Mouse (Mus musculus) lung, embryonic 14.5 days (tissue): ENCODE results near the gene Hecw2. TPM values are rescaled to one million over a fixed set of nuclear protein-coding genes. Genes with fewer than 3 reads are reported as not detected.
A peak's percentile ranks its signal among the peaks of the same experiment; 100 is the strongest.

Experiments used
- ATAC-seq: fragments of 200-750 bp; cut with Nextera tagmentation; 2 replicates; pipeline ENCODE4 v1.8.0; 2017; ENCODE audit warnings: mild to moderate bottlenecking, moderate TSS enrichment, moderate library complexity; ENCODE audit not compliant: insufficient read depth
- DNase-seq: peaks from one replicate; pipeline ENCODE4 v3.0.0-alpha.2; 2015
- H3K27ac ChIP-seq: fragments of 300-500 bp; sonication (generic); 2 replicates; pipeline ENCODE4 v1.5.1; 2014; ENCODE audit warnings: low read depth, mild to moderate bottlenecking, moderate library complexity
- H3K27me3 ChIP-seq: fragments of 300-500 bp; sonication (generic); 2 replicates; pipeline ENCODE4 v1.6.1; 2014; ENCODE audit warnings: low read length, control low read depth; ENCODE audit not compliant: insufficient read depth
- H3K36me3 ChIP-seq: fragments of 300-500 bp; sonication (generic); 2 replicates; pipeline ENCODE4 v1.6.1; 2014; ENCODE audit warnings: control low read depth; ENCODE audit not compliant: insufficient read depth
- H3K4me1 ChIP-seq: fragments of 300-500 bp; sonication (generic); 2 replicates; pipeline ENCODE4 v1.6.1; 2014; ENCODE audit warnings: antibody characterized with exemption, control low read depth; ENCODE audit not compliant: insufficient read depth
- H3K4me2 ChIP-seq: fragments of 300-500 bp; sonication (generic); 2 replicates; pipeline ENCODE4 v1.6.1; 2014; ENCODE audit warnings: mild to moderate bottlenecking
- H3K4me3 ChIP-seq: fragments of 300-500 bp; sonication (generic); 2 replicates; pipeline ENCODE4 v1.5.1; 2014; ENCODE audit warnings: low read depth, low read length
- H3K9ac ChIP-seq: fragments of 300-500 bp; sonication (generic); 2 replicates; pipeline ENCODE4 v1.6.1; 2014
- H3K9me3 ChIP-seq: fragments of 300-500 bp; sonication (generic); 2 replicates; pipeline ENCODE4 v1.6.1; 2016; ENCODE audit warnings: low read depth, low read length, control low read depth
- CTCF ChIP-seq: IDR thresholded peaks from 2 replicates; pipeline ENCODE4 v1.5.1; 2016; ENCODE audit warnings: antibody characterized with exemption, low read depth
- WGBS: fragments of 180-500 bp; shearing (Covaris S2); extraction: QIAGEN DNeasy Blood & Tissue Kit; methylation state at CpG from one replicate; pipeline ENCODE4 v1.1.7; 2014; 5-methylcytosine and 5-hydroxymethylcytosine counted together
- polyA plus RNA-seq: library from polyadenylated mRNA; unstranded; fragments of >200 nt; fragmentation: Nextera tagmentation; extraction: Ambion mirVana; gene quantifications from 2 replicates; pipeline ENCODE4 v1.2.1, GENCODE M21; 2014

The Hecw2 gene
- polyA plus RNA-seq, 1 experiment from 2014 or later = 5.8 TPM

DNA sequence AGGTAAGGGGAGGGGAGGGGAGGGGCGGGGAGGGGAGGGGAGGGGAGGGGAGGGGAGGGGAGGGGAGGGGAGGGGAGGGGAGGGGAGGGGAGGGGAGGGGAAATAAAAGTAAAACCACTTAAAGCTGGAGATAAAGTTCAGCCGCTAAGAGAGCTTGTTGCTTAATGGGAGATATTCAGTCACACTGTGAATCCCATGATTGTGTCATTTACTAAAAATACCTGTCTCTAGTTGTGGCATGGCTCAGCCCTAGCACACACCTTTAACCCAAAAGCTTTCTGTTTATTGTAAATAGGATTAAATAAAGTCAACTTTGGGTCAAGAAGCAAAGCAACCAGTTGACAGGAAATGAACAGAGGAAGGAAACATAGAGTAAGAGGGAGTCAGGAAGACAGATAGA is 14.3 kb downstream of the Hecw2 start:
- no peak overlapping the region for H3K9ac ChIP-seq
- TF ChIP-seq CTCF = no peak
- H3K4me2 ChIP-seq = no peak overlapping the region
- H3K4me3 ChIP-seq = no peak overlapping the region
- H3K36me3 ChIP-seq = no peaks in the 10 kb centered on the region
- 36% methylated on average over 1 of the region's 2 CpGs for WGBS
- no peaks in the 10 kb centered on the region for H3K9me3 ChIP-seq
- no peaks in the 10 kb centered on the region for H3K4me1 ChIP-seq
- no peaks in the 10 kb centered on the region for H3K27me3 ChIP-seq
- DNase-seq = no peak
- no peak for ATAC-seq
- no peak overlapping the region for H3K27ac ChIP-seq

- Histone ChIP-seq H3K4me1 (no peaks in the 10 kb centered on the region), H3K36me3 (no peaks in the 10 kb centered on the region), H3K9ac (no peak overlapping the region), H3K27me3 (no peaks in the 10 kb centered on the region), H3K4me2 (no peak overlapping the region), H3K9me3 (no peaks in the 10 kb centered on the region), H3K27ac (no peak overlapping the region), H3K4me3 (no peak overlapping the region)
- ATAC-seq (no peak), DNase-seq (no peak)
- 92% methylated on average over 7 of the region's 7 CpGs for WGBS
- TF ChIP-seq CTCF = no peak
These were observed 15.8 kb downstream of the Hecw2 start for GRCm38 (mm10) chr1:54179179-54179578.

GRCm38 (mm10) chr1:54176592-54176991 is 18.4 kb downstream of the Hecw2 start:
- Histone ChIP-seq H3K27me3 (no peaks in the 10 kb centered on the region), H3K4me3 (no peak overlapping the region), H3K36me3 (no peaks in the 10 kb centered on the region), H3K9ac (no peak overlapping the region), H3K9me3 (no peaks in the 10 kb centered on the region), H3K4me2 (no peak overlapping the region), H3K4me1 (no peaks in the 10 kb centered on the region), H3K27ac (no peak overlapping the region)
- DNase-seq (no peak), ATAC-seq (no peak)
- TF ChIP-seq CTCF = no peak
- 94% methylated on average over 2 of the region's 2 CpGs for WGBS

DNA sequence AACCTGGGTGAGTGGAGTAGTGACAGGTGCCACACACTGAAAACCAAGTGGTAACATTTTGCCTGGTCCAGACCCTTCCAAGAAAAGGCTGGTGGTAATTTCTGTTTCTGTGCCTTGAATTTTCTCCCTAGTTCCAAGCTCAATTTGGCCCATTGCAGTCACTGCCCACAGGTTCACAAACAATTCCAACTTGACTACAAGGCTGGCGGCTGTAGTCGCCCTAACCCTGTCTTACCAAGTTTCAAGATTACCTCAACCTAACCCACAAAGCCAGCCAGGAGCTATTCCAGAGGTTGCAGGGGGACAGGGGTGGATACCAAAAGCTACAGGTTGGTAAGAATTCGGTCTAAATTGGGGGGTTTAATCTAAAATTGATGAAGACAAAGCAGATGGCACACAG is 27.0 kb downstream of the Hecw2 start:
- DNase-seq (no peak), ATAC-seq (no peak)
- Histone ChIP-seq H3K4me3 (no peak overlapping the region), H3K4me1 (no peaks in the 10 kb centered on the region), H3K27ac (no peak overlapping the region), H3K36me3 (no peaks in the 10 kb centered on the region), H3K9me3 (no peaks in the 10 kb centered on the region), H3K9ac (no peak overlapping the region), H3K27me3 (no peaks in the 10 kb centered on the region), H3K4me2 (no peak overlapping the region)
- no peak for TF ChIP-seq CTCF
- 81% methylated on average over 3 of the region's 3 CpGs for WGBS

DNA sequence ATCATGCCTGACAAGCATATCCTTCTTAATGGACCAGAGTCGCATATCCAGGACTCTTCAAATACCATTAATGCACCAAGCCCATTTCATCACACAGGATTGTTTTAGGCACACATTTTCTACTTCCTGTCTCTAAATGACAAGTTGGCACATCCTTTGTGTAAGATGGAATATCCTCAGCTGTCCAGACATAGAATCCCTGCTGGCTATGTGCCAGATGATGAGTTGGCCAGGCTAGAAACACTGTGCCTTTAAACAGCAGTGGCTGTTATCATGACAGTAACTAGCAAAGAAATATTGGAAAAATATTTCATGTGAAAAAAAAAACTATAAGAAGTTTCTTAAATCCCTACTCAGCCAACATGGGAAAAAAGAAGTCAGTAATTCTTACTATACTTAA is 35.4 kb downstream of the Hecw2 start:
- no peak overlapping the region for H3K4me3 ChIP-seq
- H3K4me2 ChIP-seq = no peak overlapping the region
- ATAC-seq (peak; percentile 44; the same call in 1 of the 2 replicates), DNase-seq (peak; percentile 69)
- H3K36me3 ChIP-seq = no peaks in the 10 kb centered on the region
- no peak for TF ChIP-seq CTCF
- H3K27ac ChIP-seq = no peak overlapping the region
- no peaks in the 10 kb centered on the region for H3K27me3 ChIP-seq
- WGBS = 33% methylated on average over 1 of the region's 1 CpGs
- no peaks in the 10 kb centered on the region for H3K9me3 ChIP-seq
- no peak overlapping the region for H3K9ac ChIP-seq
- H3K4me1 ChIP-seq = no peaks in the 10 kb centered on the region

GRCm38 (mm10) chr1:54153216-54153786 is 41.7 kb downstream of the Hecw2 start:
- Histone ChIP-seq H3K27ac (no peak overlapping the region), H3K36me3 (no peaks in the 10 kb centered on the region), H3K4me2 (no peak overlapping the region), H3K4me3 (no peak overlapping the region), H3K4me1 (no peaks in the 10 kb centered on the region), H3K27me3 (no peaks in the 10 kb centered on the region), H3K9ac (no peak overlapping the region), H3K9me3 (no peaks in the 10 kb centered on the region)
- peak; percentile 73; the same call in 1 of the 2 replicates for ATAC-seq
- no peak for TF ChIP-seq CTCF
- DNase-seq = peak; percentile 20
- WGBS = 49% methylated on average over 6 of the region's 6 CpGs

- Histone ChIP-seq H3K36me3 (no peaks in the 10 kb centered on the region), H3K4me1 (no peaks in the 10 kb centered on the region), H3K9me3 (no peaks in the 10 kb centered on the region), H3K4me2 (no peak overlapping the region), H3K4me3 (no peak overlapping the region), H3K27me3 (no peaks in the 10 kb centered on the region), H3K9ac (no peak overlapping the region), H3K27ac (no peak overlapping the region)
- no peak for ATAC-seq
- no peak for DNase-seq
- WGBS = 78% methylated on average over 5 of the region's 5 CpGs
- TF ChIP-seq CTCF = no peak
These were observed 49.9 kb downstream of the Hecw2 start for GRCm38 (mm10) chr1:54145106-54145505.
